Mouse (Mus musculus) lung, postnatal 0 days (tissue): ENCODE results near the gene Fbxo41.

Source experiments
- CTCF ChIP-seq: IDR thresholded peaks from 2 replicates; pipeline ENCODE4 v1.5.1; 2016; ENCODE audit warnings: antibody characterized with exemption, mild to moderate bottlenecking
- EP300 ChIP-seq: IDR thresholded peaks from 2 replicates; pipeline ENCODE4 v1.6.1; 2016; ENCODE audit warnings: antibody characterized with exemption, mild to moderate bottlenecking, control low read depth

- TF ChIP-seq CTCF (no peak), EP300 (no peak)
These were observed 13.1 kb upstream of the Fbxo41 start for GRCm38 (mm10) chr6:85515941-85516340.
